Mouse (Mus musculus) lung, adult 2 months (tissue): ENCODE data around the gene Spc24.
"Not testable (repeated sequence)": the region's sequence is repeated elsewhere in the genome, so short reads cannot be mapped to it uniquely, and the experiment has no call there.

Source experiments
- CTCF ChIP-seq: fragments of 200-500 bp; IDR thresholded peaks from 2 replicates; pipeline ENCODE4 v1.5.1; 2011; ENCODE audit warnings: mild to moderate bottlenecking, low read length, control low read depth; ENCODE audit not compliant: insufficient read depth
- POLR2A ChIP-seq: fragments of 200-500 bp; IDR thresholded peaks from 2 replicates; pipeline ENCODE4 v1.6.1; 2011; ENCODE audit warnings: low read depth, mild to moderate bottlenecking, control low read depth, low read length, borderline replicate concordance; ENCODE audit errors: extremely low read depth

DNA sequence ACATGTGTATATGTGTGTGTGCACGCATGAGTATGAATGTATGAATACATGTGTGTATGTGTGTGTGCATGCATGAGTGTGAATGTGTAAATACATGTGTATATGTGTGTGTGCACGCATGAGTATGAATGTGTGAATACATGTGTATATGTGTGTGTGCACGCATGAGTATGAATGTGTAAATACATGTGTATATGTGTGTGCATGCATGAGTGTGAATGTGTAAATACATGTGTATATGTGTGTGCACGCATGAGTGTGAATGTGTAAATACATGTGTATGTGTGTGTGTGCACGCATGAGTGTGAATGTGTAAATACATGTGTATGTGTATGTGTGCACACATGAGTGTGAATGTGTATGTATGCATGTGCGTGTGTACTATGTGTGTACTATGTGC, 33.4 kb upstream of the Spc24 start:
- not testable (repeated sequence) for TF ChIP-seq CTCF, POLR2A
